Mouse (Mus musculus): ENCODE data around the gene Lrrc63.

DNA sequence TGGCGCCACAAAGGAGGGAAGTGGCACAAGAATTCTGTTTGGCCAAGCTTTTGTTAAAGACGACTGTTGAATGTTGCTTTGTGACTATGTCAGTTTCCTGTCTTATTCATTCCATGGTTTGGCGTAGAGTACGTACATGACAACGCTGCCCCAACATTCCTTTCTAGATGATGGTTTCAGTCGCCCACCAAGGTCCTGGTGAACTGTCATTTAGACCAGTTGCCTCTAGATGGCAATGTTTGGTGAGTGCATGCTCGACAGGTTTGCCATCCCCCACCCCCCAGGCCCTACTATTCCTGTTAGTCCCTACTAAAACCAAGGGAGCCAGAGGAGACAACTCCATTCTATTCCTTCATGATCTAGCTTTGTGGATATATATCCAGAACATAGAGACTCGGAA lies 78.2 kb downstream of the Lrrc63 start:
- TF ChIP-seq POLR2A (IDR thresholded peaks at IDR 0.05; ENCODE audit: control insufficient read depth, extremely low read depth, insufficient read depth, low read length, poor library complexity) (no peak), CTCF (IDR thresholded peaks at IDR 0.05; ENCODE audit: borderline replicate concordance, control insufficient read depth, extremely low read depth, insufficient read depth, low read length, poor library complexity) (no peak)

Measured in thymus, adult 2 months (tissue).